Mouse (Mus musculus): ENCODE results near the gene Chn2.

DNA sequence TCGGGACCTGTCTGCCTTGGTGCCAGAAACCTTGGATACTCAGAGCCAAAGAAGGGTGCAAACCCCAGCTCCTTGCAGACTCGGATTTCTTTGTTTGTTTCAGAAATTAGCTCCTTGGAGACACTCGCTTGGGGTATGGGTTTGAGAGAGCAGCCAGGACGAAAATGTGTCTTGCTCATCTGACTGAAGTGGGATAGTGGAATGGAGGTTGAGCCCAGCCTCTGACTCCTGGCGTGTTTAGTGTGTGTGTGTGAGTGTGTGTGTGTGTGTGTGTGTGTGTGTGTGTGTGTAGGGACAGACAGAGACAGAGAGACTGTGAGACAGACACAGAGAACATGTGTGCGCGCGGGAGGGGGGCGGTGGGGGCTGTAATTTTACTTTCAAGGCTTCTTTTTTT, 1.1 kb downstream of the Chn2 start:
- TF ChIP-seq CTCF (conservative IDR thresholded peaks at IDR 0.05; ENCODE audit: low read length): no peak
- TF ChIP-seq NANOG (IDR thresholded peaks at IDR 0.05; ENCODE audit: borderline replicate concordance, low read length): no peak

All from E14TG2a.4 (cell line).